Mouse (Mus musculus) midbrain, embryonic 16.5 days (tissue): ENCODE data around the gene Tmem259. TPM values are rescaled to one million over a fixed set of nuclear protein-coding genes. Genes with fewer than 3 reads are reported as not detected.

Experiments
- ATAC-seq: fragments of 200-750 bp; cut with Nextera tagmentation; 2 replicates; pipeline ENCODE4 v1.8.0; 2017; ENCODE audit warnings: moderate TSS enrichment
- H3K27ac ChIP-seq: fragments of 300-500 bp; sonication (generic); 2 replicates; pipeline ENCODE4 v1.5.1; 2014; ENCODE audit warnings: mild to moderate bottlenecking, low read length, mixed read lengths
- H3K27me3 ChIP-seq: fragments of 300-500 bp; sonication (generic); 2 replicates; pipeline ENCODE4 v1.6.1; 2014; ENCODE audit warnings: low read depth, low read length, mixed read lengths; ENCODE audit not compliant: control insufficient read depth, insufficient read depth
- H3K36me3 ChIP-seq: fragments of 300-500 bp; sonication (generic); 2 replicates; pipeline ENCODE4 v1.6.1; 2014; ENCODE audit warnings: mild to moderate bottlenecking, low read length, moderate library complexity, mixed read lengths; ENCODE audit not compliant: control insufficient read depth, insufficient read depth
- H3K4me1 ChIP-seq: fragments of 300-500 bp; sonication (generic); 2 replicates; pipeline ENCODE4 v1.6.1; 2014; ENCODE audit warnings: mild to moderate bottlenecking, low read length, mixed read lengths; ENCODE audit not compliant: control insufficient read depth, insufficient read depth
- H3K4me2 ChIP-seq: fragments of 300-500 bp; sonication (generic); 2 replicates; pipeline ENCODE4 v1.6.1; 2014; ENCODE audit warnings: mild to moderate bottlenecking, low read length, mixed read lengths
- H3K4me3 ChIP-seq: fragments of 300-500 bp; sonication (generic); 2 replicates; pipeline ENCODE4 v1.5.1; 2014; ENCODE audit warnings: low read depth, mild to moderate bottlenecking, low read length, moderate library complexity, mixed read lengths
- H3K9ac ChIP-seq: fragments of 300-500 bp; sonication (generic); 2 replicates; pipeline ENCODE4 v1.6.1; 2014; ENCODE audit warnings: low read depth, low read length, mixed read lengths
- H3K9me3 ChIP-seq: fragments of 300-500 bp; sonication (generic); replicated peaks from 2 replicates; pipeline ENCODE4 v1.6.1; 2014; ENCODE audit warnings: mild to moderate bottlenecking, low read length, mixed read lengths; ENCODE audit not compliant: control insufficient read depth, poor library complexity, severe bottlenecking
- WGBS: fragments of 180-500 bp; shearing (Covaris S2); extraction: QIAGEN DNeasy Blood & Tissue Kit; methylation state at CpG from one replicate; pipeline ENCODE4 v1.1.7; 2014; 5-methylcytosine and 5-hydroxymethylcytosine counted together
- polyA plus RNA-seq: library from polyadenylated mRNA; unstranded; fragments of >200 nt; fragmentation: Nextera tagmentation; extraction: Ambion mirVana; gene quantifications from 2 replicates; pipeline ENCODE4 v1.2.1, GENCODE M21; 2015

The Tmem259 gene
- polyA plus RNA-seq, 1 experiment from 2014 or later, result 16.2 TPM

DNA sequence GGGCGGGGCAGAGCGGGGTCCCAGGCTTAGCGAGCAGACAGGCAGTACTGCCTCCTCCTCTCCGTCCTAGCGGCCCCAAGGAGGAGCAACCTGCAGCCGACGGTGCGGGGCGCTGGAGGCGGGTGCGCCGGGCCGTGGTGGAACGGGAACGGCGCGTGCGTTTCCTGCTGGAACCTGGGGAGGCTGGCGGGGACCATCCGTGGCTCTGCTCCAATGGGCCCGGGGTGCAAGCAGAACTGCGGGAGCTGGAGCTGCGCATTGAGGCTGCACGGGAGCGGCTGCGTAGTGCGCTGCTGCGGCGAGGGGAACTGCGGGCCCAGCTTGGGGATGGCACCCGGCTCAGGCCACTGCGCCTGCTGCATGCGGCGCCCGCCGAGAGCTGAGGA, 7.4 kb downstream of the Tmem259 start:
- Histone ChIP-seq H3K4me1 (peaks cover 6% of the 10 kb centered on the region), H3K27ac (no peak overlapping the region), H3K9me3 (no peaks in the 10 kb centered on the region), H3K4me3 (no peak overlapping the region), H3K4me2 (no peak overlapping the region), H3K27me3 (peaks cover 4% of the 10 kb centered on the region), H3K9ac (no peak overlapping the region), H3K36me3 (peaks cover 43% of the 10 kb centered on the region)
- WGBS, result 74% methylated on average over 35 of the region's 36 CpGs
- ATAC-seq, result no peak

- no peak overlapping the region for H3K27ac ChIP-seq
- peaks cover 9% of the 10 kb centered on the region for H3K27me3 ChIP-seq
- H3K9me3 ChIP-seq, result no peaks in the 10 kb centered on the region
- no peak for ATAC-seq
- no peak overlapping the region for H3K9ac ChIP-seq
- no peak overlapping the region for H3K4me2 ChIP-seq
- H3K4me3 ChIP-seq, result no peak overlapping the region
- H3K36me3 ChIP-seq, result peaks cover 43% of the 10 kb centered on the region
- 82% methylated on average over 27 of the region's 28 CpGs for WGBS
- H3K4me1 ChIP-seq, result 0 out of 2 replicates have a peak, but pooled peaks cover under 1% of the 10 kb centered on the region
Observed at GRCm38 (mm10) chr10:79976071-79976721, 7.9 kb downstream of the Tmem259 start.

DNA sequence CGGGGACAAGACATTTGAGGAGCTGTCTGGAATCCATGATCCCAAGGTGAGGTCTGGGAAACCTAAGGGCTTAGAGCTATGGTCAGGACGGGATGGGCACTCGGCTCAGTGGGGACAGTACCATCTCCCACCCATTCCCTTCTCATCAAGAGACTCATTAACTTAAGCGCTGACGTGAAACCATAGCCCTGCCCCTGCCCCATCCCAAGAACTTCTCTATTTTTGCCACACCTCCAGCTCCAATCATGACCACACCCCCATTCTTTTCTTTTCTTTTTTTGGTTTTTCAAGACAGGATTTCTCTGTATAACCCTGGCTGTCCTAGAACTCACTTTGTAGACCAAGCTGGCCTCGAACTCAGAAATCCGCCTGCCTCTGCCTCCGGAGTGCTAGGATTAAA, 9.5 kb downstream of the Tmem259 start:
- H3K36me3 ChIP-seq, result peaks cover 43% of the 10 kb centered on the region
- H3K4me3 ChIP-seq, result no peak overlapping the region
- no peak overlapping the region for H3K9ac ChIP-seq
- no peak for ATAC-seq
- H3K27ac ChIP-seq, result no peak overlapping the region
- no peak overlapping the region for H3K4me2 ChIP-seq
- WGBS, result 92% methylated on average over 8 of the region's 8 CpGs
- H3K27me3 ChIP-seq, result peaks cover 16% of the 10 kb centered on the region
- no peaks in the 10 kb centered on the region for H3K9me3 ChIP-seq
- H3K4me1 ChIP-seq, result 0 out of 2 replicates have a peak, but pooled peaks cover 3% of the 10 kb centered on the region

DNA sequence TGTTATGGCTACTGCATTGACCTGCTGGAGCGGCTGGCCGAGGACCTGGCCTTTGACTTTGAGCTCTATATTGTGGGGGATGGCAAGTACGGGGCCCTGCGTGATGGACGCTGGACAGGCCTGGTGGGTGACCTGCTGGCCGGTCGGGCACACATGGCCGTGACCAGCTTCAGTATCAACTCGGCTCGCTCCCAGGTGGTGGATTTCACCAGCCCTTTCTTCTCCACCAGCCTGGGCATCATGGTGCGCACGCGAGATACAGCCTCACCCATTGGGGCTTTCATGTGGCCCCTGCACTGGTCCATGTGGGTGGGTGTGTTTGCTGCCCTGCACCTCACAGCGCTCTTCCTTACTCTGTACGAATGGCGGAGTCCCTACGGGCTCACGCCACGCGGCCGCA, 10.0 kb downstream of the Tmem259 start:
- 93% methylated on average over 21 of the region's 21 CpGs for WGBS
- peaks cover 40% of the 10 kb centered on the region for H3K36me3 ChIP-seq
- ATAC-seq, result no peak

DNA sequence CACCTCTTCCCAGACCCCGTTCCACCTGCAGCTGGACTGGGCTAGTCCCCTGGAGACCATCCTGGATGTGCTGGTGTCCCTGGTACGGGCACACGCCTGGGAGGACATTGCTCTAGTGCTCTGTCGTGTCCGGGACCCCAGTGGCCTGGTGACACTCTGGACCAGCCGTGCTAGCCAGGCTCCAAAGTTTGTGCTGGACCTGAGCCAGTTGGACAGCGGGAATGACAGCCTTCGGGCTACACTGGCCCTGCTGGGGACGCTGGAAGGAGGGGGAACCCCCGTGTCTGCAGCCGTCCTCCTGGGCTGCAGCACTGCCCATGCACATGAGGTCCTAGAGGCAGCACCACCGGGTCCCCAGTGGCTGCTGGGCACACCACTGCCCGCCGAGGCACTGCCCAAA, 11.3 kb downstream of the Tmem259 start:
- Histone ChIP-seq H3K27me3 (peaks cover 20% of the 10 kb centered on the region), H3K27ac (no peak overlapping the region)
- ATAC-seq, result no peak

More for the DNA sequence above, 10.0 kb downstream of the Tmem259 start:
- Histone ChIP-seq H3K9me3 (no peaks in the 10 kb centered on the region), H3K9ac (no peak overlapping the region), H3K4me1 (0 out of 2 replicates have a peak, but pooled peaks cover 3% of the 10 kb centered on the region), H3K4me3 (no peak overlapping the region), H3K27me3 (peaks cover 20% of the 10 kb centered on the region), H3K27ac (no peak overlapping the region), H3K4me2 (no peak overlapping the region)

DNA sequence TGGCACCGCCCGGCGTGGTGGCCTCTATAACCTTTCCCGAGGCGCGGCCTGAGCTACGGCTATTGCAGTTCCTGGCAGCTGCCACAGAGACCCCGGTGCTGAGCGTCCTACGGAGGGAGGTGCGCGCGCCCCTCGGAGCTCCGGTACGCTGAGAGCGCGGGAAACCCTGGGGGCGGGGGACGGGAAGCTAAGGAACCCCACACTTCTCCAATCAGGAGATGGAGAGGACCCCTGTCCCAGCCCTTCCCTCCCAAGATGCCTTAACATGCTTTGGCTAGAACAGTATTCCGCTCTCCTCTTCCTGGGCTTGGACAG, 13.0 kb downstream of the Tmem259 start:
- Histone ChIP-seq H3K4me3 (peak overlapping the region; percentile 36), H3K27me3 (peaks cover 20% of the 10 kb centered on the region), H3K9me3 (no peaks in the 10 kb centered on the region), H3K9ac (peak overlapping the region; percentile 52), H3K4me2 (peak overlapping the region; percentile 56), H3K27ac (no peak overlapping the region), H3K36me3 (peaks cover 24% of the 10 kb centered on the region), H3K4me1 (0 out of 2 replicates have a peak, but pooled peaks cover 3% of the 10 kb centered on the region)
- WGBS, result 10% methylated on average over 20 of the region's 21 CpGs
- no peak for ATAC-seq

More for the DNA sequence above, 11.3 kb downstream of the Tmem259 start:
- 0 out of 2 replicates have a peak, but pooled peaks cover 3% of the 10 kb centered on the region for H3K4me1 ChIP-seq
- 70% methylated on average over 14 of the region's 14 CpGs for WGBS
- no peak overlapping the region for H3K4me3 ChIP-seq
- no peak overlapping the region for H3K4me2 ChIP-seq
- no peak overlapping the region for H3K9ac ChIP-seq
- H3K36me3 ChIP-seq, result peaks cover 28% of the 10 kb centered on the region
- H3K9me3 ChIP-seq, result no peaks in the 10 kb centered on the region

DNA sequence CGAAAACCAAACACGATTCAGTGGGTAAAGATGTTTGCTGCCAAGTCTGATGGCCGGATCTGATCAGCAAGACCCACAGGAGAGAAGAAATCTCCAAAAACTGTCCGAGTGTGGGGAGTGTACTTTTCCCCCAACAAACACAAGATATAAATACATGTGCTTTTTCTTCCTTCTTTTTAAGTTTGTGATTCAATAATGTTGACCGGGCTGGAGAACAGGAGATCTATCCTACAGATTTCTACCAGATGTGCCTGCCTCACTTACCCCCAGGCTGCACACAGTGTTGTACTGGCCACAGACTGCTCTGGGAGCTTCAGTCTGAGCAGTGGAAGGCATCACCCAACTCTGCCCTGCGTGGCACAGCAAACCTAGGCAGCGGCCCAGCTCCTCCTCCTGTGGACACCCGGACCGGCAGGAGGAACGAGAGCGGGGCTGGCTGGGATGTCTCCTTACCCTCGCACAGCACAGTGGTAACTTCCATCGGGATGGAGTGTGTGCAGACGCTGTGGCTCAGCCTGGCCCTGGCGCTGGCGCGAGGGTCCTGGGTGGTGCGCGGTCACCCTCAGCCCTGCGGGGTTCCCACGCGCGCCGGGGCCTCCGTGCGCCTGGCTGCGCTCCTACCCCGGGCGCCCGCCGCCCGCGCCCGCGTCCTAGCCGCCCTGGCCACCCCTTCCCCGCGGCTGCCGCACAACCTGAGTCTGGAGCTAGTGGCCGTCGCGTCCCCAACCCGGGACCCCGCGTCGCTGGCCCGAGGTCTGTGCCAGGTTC, 13.5 kb downstream of the Tmem259 start, which contains the start of gene Grin3b:
Grin3b (plus strand) TSS at position 301 of the 768 bp plus-strand sequence.
- Histone ChIP-seq H3K9me3 (no peaks in the 10 kb centered on the region), H3K27ac (no peak within 1 kb of the TSS), H3K4me1 (0 out of 2 replicates have a peak, but pooled peaks cover 3% of the 10 kb centered on the region), H3K9ac (peak within 1 kb of the TSS; percentile 52), H3K27me3 (peaks cover 20% of the 10 kb centered on the region), H3K4me2 (peak within 1 kb of the TSS; percentile 56), H3K4me3 (peak within 1 kb of the TSS; percentile 36), H3K36me3 (peaks cover 18% of the 10 kb centered on the region)
- WGBS, result 8% methylated on average over 47 of the region's 47 CpGs
- ATAC-seq, result 0 out of 2 replicates have a peak, but pooled peaks have one; percentile 16

GRCm38 (mm10) chr10:79969124-79969568, 15.0 kb downstream of the Tmem259 start:
- Histone ChIP-seq H3K4me2 (no peak overlapping the region), H3K27ac (no peak overlapping the region), H3K36me3 (peaks cover 16% of the 10 kb centered on the region), H3K4me1 (0 out of 2 replicates have a peak, but pooled peaks cover 3% of the 10 kb centered on the region), H3K4me3 (no peak overlapping the region), H3K27me3 (peaks cover 20% of the 10 kb centered on the region), H3K9me3 (no peaks in the 10 kb centered on the region), H3K9ac (no peak overlapping the region)
- 16% methylated on average over 3 of the region's 3 CpGs for whole genome bisulfite sequencing
- no peak for ATAC-seq

DNA sequence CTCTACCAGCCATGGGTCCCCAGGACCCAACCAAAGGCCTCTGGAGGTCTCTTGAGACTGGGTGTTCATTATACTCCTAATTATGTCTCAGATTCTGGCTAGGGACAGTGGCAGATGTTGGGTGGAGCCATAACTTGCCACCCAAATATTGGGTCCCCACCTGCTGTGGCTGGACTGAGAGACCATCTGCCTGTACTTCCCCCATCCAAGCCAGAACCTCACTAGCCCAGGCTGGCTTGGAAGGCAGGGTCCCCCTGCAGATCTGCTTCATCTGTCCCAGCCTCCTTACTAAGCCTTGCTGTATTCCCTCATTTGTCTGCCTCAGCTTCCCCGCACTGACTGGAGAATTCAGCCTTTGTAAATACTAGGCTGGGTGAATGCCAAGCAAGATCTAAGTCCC, 15.9 kb downstream of the Tmem259 start:
- H3K36me3 ChIP-seq, result peaks cover 21% of the 10 kb centered on the region

More for the DNA sequence above, 15.9 kb downstream of the Tmem259 start:
- Histone ChIP-seq H3K4me2 (no peak overlapping the region), H3K9me3 (no peaks in the 10 kb centered on the region), H3K4me3 (no peak overlapping the region), H3K27ac (no peak overlapping the region), H3K27me3 (peaks cover 20% of the 10 kb centered on the region), H3K9ac (no peak overlapping the region), H3K4me1 (0 out of 2 replicates have a peak, but pooled peaks cover 3% of the 10 kb centered on the region)
- no peak for ATAC-seq
- 88% methylated on average over 1 of the region's 1 CpGs for WGBS
